Comparison of ENCODE assay signal across 11 mouse cellular contexts in genomic region chr13:52085110-52085509, GRCm38 (mm10).
A peak's percentile ranks its signal among the peaks of the same experiment; 100 is the strongest.
DNase-seq lines count a peak whose midpoint lies in the region; ATAC-seq and TF ChIP-seq lines count a peak whose summit lies in the region.
"Had no signal": no experiment of that assay in that cellular context is flagged by ENCODE, and none has a peak within 500 bp of the region (broad histone marks: within the 10 kb centered on the region; RNA-seq: fewer than 3 reads in every experiment).

No protein-coding gene starts in this region.

- no peaks in the 10 kb centered on the region for H3K9me3 ChIP-seq in kidney, postnatal 0 days (replicated peaks; ENCODE audit: low read length)
- H3K9me3 ChIP-seq: embryonic facial prominence, embryonic 12.5 days had no signal

- DNase-seq in kidney, postnatal 0 days (ENCODE audit: low spot score): peak; percentile 40
- no peak for DNase-seq in kidney, adult 8-10 months
- no peak for DNase-seq in left cerebral cortex, adult 8-10 months (ENCODE audit: low spot score in 2 of 2)
- DNase-seq in MN1 (ENCODE audit: low spot score): no peak
- DNase-seq in adrenal gland, postnatal 14 days: no peak
- DNase-seq: heart, postnatal 10 days; lung, embryonic 14.5 days had no signal

- no peaks in the 10 kb centered on the region for H3K27me3 ChIP-seq in kidney, postnatal 0 days (ENCODE audit: insufficient read depth, low read length)
- H3K27me3 ChIP-seq: embryonic facial prominence, embryonic 12.5 days had no signal

- 0 out of 2 replicates have a peak, but pooled peaks cover 4% of the 10 kb centered on the region for H3K4me1 ChIP-seq in kidney, postnatal 0 days (replicated peaks; ENCODE audit: insufficient read depth, low read length)

- H3K27ac ChIP-seq in kidney, postnatal 0 days: no peak overlapping the region
- H3K27ac ChIP-seq: embryonic facial prominence, embryonic 12.5 days had no signal

- H3K4me2 ChIP-seq in kidney, postnatal 0 days (ENCODE audit: low read length): no peak overlapping the region
- H3K4me2 ChIP-seq: embryonic facial prominence, embryonic 12.5 days; lung, embryonic 14.5 days had no signal

- TF ChIP-seq CTCF in kidney, postnatal 0 days (IDR thresholded peaks at IDR 0.05; ENCODE audit: low read depth): no peak

- no peak overlapping the region for H3K4me3 ChIP-seq in kidney, postnatal 0 days (replicated peaks; ENCODE audit: low read depth, low read length)
- H3K4me3 ChIP-seq: embryonic facial prominence, embryonic 12.5 days had no signal

- no peaks in the 10 kb centered on the region for H3K36me3 ChIP-seq in kidney, postnatal 0 days (ENCODE audit: insufficient read depth, low read length)
- H3K36me3 ChIP-seq: embryonic facial prominence, embryonic 12.5 days had no signal

- no peak for ATAC-seq in kidney, postnatal 0 days (replicated peaks; ENCODE audit: low FRiP score, low read depth)
- peak; percentile 58 for ATAC-seq in CD4-positive, CD25-positive, alpha-beta regulatory T cell, adult 4 months
- ATAC-seq in inflammation-experienced regulatory T-cells, adult 6 months: peak; percentile 59
- peak; percentile 76 for ATAC-seq in megakaryocyte progenitor cell, adult 5-6 weeks (replicated peaks; ENCODE audit: poor library complexity)

- 32% methylated on average over 3 of the region's 3 CpGs for WGBS in kidney, postnatal 0 days

- H3K9ac ChIP-seq in kidney, postnatal 0 days (ENCODE audit: low read depth, low read length): no peak overlapping the region
- H3K9ac ChIP-seq: embryonic facial prominence, embryonic 12.5 days; lung, embryonic 14.5 days had no signal
